Mouse (Mus musculus): ENCODE measurements around the gene B4galt4.

Gene B4galt4

DNA sequence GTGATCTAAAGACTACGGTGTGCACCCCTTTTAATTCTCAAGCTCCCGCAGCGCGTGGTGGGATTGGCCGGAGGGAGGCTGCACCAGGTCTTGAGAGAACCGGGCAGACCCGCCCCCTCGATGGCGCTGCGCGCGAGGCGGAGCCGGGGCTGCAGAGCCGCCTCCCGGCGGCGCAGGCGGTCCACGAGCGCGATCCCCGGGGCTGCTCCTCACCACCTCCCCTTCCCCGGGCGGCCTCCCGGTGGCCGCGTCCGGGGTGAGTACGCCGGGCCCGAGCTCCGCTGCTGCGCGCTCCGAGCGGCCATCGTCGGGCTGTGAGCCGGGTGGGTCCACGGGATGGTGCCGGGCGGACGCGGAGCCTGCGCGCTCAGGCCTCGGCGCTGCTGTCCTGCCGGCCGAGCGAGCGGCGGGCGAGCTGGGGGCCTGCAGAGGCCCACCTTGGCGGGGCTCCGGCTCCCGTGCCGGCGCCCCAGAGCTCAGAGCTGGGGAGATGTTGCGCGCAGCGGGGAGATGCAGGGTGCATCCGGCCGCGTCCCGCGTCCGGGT lies at the start of gene B4galt4:
Gene B4galt4, plus strand, starts transcription at position 152 of the 546 bp plus-strand sequence.
- DNase-seq: peak; percentile 91

DNA sequence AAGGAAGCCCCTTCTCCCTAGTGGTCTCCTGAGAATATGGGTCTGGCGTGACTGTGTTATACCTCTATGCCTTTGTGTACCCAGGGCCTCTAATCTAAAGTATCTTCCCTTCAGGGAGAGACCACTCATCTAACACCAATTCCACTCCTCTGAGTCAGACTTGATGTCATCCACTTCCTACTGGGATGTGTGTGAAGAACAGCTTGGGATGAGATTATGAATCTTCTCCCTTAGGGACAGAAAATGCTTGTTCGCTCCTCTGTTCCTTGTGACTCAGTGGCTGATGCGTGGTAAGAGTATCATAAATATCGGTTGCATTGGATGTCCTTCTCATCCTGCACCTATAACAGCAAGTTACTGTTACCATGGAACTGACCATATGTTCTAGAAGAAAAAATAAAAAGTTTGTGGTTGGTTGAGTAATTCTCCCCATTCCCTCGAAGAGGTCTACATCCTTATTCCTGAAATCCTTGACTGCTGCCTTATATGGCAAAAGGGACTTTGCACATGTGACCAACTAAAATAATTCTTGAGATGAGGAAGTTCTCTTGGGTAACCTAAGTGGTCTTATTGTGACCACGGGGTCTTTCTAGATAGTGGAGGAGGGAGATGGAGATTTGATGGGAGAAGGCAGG lies 47.0 kb upstream of the B4galt4 start:
- DNase-seq: no peak

DNA sequence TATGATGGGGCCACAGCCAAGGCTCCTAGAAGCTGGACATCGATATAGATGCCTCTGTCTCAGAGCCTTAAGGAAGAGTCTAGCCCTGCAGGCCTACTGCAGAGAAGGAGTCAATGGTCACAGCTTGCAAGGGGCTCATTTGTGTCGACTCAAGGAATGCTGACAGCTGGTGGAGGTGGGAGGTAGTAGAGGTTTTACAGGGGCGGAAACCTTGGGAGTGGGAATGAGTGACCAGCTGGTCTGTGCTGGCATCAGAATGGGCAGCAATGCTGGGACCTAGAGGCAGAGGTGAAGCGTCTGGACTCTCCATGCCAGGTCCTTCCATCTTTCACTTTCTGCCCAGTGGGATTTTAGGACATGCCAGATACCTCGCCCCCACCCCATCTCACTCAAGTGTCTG lies 46.5 kb upstream of the B4galt4 start:
- no peak for DNase-seq

DNA sequence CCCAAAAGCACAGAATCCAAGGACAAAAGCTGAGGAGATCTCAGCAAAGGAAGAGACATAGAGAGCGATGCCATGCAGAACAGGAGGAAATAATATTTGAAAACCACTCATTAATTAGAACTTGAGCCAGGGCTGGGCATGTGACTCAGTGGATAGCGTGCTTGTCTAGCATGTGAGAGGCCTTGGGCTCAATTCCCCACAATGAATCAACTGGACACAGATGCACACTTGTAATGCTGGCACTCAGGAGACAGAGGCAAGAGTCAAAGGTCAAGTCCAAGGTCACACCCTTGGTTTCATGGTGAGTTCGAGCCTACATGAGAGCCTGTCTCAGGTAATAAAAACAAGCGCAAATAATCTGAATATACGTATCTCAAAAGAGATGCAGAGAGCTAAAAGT lies 44.5 kb upstream of the B4galt4 start:
- DNase-seq: no peak

DNA sequence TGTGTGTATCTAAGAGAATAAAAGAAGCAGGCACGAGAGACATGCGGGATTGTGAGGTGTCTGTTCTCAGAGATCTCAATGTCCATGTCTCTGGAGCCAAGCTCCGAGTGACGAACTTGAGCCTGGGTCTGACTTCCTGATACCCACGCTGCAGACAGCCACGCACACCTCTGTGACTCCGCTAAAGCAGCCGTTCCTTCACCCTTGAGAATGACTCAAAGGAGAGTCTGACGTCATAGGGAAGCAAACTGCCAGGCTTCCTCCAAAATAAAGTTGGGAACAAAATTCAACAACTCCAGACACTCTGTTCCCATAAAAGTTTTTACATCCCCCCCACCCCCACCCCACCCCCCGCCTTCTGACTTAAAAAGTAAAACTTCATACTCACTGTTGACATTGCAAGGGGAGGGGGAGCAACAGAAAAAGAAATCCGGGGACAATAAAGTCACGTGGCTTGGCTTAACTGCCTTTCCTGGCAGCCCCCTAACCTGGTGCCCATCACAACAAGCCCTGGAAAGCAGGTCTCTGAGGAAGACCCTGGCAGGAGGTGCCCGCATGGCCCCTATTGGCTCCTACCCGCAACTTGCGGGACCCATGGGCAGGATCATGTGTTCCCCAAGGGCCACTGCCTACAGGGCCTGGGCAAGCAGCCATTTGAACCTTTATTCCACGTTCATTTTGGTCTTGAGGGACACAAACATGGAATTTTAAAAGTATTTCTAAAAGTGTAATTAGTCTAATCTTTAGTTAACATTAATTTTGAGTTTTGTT lies 41.5 kb upstream of the B4galt4 start:
- DNase-seq: no peak

DNA sequence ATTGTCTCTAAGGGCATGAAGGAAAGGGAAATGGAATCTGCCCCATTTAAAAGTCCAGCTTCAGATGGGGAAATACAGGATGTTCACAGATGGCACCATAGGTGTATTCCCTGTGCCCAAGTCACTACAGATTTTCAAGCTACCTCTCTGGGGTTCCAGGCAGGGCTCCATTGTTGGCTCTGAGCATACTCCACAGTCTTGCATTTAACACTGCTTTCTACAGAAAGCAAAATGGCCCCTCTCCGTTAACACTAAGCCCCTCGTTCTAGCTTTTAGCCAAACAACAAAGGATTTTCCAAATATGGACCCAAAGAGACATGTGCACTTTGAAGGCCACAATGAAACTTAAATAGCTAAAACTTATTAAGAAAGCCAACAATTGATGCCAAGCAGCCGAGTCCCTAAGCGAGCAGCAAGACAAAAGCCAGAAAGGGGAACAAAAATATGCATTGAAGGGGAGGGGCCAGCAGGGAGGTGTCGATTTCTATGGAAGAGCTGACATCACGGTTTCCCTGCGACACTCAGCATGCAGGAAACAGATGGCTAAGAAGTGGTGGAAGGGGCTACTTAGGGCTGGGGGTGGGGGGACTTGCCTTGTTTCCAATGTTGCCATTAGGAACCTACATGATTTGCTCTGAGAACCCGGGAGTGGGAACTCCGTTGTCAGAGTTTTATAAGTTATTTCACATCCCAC lies 40.4 kb upstream of the B4galt4 start:
- no peak for DNase-seq

DNA sequence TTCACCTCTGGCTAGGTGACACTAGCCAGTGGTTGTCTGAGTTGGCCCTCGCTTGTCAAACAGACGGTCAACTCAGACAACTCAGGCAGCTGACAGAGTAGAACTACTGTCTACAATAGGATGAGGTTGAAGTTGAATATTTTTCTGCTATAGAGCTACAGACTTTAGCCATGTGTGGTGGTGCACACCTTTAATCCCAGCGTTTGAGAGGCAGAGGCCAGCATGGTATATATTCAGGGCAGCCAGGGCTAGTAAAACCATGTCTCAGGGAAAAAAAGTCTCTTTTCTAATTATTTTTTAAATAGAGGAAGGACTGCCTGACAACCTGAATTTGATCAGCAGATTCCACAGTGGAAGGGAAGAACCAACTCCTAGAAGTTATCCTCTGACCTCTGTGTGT lies 39.7 kb upstream of the B4galt4 start:
- no peak for DNase-seq

DNA sequence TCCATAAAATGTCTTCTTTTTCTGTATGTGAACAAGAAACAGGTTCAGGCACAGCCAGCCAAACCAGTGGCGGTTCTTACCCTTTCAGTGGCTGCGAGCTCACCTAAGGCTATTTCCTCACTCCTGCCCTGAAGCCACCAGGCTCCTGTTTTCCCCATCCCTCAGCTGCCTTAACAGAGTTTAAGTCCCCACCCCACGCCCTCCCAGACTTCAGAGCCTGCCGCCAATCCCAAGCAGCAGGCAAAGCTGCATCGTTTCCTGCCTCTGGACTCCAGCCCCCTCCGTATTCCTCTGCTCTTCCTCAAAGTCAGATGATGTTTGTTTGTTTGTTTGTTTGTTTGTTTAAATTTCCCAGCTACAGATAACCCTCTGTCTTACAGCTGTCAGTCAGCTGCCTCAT lies 38.6 kb upstream of the B4galt4 start:
- peak; percentile 34 for DNase-seq

DNA sequence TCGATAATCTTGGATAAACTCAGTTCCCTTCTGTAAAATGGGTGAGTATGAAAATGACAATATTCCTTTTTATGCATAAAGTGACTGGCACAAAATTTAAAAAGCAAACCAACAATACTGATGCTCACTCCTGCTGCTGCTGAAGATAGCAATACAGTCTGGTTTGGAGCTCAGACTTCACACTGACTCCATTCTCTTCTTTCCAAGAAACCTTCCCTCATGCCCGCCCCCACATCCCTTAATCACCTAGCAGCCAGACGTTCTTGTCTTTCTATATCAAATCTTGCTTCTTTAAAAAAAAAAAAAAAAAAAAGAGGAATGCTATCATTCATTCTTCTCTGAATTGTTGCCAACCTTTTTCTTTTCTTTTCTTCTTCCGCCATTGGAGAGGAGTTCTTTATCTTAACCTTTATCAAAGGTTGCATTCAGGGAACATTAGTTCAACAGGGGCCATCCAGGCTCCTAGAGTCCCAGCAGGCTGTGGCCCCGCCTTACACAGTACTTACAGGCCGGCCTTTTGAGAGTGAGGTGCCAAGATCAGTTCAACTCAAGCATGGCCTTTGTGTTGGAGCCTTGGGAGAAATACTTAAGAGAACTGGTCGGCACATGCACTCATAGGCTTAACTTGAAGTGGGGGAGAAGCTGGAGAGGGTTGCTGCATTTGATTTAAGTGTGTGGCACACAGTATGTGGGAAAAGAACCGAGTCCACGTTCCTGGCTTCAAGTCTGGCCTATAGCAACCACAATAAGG lies 36.4 kb upstream of the B4galt4 start:
- no peak for DNase-seq

DNA sequence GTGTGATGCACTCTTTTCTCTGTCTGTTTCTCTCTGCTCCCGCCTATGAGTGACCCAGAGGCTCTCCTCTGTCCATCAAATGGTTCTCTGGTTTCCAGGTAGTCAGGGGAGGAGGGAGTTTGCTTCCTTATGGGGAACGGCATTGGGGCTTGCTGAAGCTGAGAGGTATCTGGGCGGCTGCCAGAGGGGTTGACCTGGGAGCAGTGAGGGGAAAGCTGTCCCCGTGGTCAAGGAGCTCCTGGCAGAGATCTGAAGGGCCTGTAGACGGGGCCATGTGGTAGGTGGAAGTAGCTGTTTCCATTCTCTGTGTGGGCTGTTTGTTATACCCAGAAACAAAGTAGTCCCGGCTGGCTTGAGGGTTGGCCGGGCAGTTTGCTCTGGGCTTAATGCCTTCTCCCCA lies 35.3 kb upstream of the B4galt4 start:
- no peak for DNase-seq

DNA sequence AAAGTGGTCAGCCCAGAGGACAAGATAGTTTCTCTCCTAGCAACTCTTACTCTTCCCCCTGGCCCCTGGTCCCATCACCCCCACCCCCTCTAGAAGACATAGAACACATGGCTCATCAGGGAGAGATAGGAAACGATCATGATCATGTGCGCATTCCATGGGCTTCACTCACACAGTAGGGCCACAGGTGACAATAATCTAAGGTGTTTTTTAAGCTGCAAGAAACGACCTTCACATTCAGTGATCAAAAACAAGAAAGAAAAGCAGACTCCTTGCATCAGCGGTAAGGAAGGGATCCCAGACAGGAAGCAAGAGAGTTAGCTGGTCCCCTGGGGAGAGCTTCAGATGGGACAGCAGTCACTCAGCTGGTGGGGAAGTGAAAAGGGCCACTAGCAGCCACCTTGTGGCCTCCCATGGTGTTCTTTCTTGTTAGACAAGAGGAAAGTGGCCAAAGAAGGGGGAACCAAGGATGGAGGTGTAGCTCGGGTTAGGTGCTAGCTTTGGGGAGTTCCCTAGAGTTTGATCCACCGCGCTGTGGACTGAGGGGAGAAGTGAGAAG lies 33.0 kb upstream of the B4galt4 start:
- DNase-seq: no peak

DNA sequence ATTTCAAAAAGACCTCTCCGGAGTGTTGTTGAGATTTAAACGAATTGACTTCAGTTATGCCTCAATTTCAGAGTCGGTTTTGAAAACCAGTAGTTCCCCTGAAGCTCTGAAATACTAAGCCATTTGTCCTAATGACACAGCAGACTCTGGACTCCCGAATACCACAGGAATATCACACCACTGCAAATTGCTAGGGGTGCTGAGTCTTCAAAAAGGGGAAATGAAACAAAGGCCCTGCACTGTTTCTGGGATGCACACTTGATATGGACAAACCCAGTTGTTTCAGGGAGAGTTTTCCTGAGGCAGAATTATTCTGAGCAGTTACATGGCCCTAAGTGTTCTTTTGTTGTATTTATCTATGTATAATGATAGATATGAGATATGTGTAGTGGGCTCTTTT lies 30.8 kb upstream of the B4galt4 start:
- no peak for DNase-seq

DNA sequence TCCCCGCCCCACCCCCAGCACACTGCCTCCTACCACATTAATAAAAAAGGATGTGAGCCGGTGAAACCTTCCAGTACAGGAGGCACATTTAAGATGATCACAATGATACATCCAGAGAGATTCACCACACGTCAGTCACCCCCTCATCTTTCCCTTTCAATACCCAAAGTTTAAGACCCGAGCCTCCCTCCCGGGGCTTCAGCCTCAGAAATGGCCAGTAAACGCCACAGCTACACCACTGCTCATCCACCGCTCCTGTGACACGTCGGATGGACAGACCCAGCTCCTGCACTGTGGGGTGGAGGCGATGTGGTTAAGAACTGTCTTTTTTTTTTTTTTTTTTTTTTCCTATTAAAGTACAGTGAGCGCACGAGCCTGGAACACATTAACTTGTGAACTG lies 30.0 kb upstream of the B4galt4 start:
- DNase-seq: no peak

DNA sequence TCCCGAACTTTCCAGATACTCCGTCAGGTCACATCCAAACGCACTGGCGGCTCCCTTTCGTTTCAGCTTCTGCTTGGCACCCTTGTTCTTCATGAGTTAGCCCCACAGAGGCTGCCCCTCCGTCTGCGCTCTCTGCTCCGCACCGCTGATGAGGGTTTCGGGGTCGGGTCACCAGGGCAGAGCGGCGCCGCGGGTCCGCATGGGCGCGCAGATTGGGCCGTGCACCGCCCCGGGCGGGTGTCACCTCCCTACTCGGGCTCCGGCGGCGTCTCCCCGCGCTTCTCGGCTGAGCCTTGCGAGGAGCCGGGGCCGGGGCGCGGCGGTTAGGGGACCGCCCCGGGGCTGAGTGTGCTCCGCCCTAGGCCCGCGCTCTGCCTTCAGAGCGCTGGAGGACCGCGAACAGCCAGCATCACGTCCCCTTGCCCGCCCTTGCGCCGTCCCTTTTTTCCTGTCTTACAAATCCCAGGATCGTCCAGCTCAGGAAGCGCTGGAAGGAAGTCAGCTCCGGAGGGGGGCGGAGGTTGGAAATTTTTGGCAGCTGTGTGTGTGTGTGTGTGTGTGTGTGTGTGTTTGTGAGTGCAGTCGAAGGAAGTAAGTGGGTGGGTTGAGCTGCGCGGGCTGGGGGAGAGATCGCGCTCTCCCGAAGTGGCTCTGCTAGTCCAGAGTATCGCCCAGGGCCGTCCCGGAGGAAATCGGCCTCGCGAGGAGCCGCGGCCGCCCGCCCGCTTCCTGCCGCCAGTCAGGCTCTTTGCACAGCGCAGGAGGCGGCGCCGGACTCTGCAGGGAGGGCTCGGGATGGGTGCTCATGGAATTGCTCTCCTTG lies 29.3 kb upstream of the B4galt4 start, which contains the start of gene Arhgap31:
Gene Arhgap31, minus strand, starts transcription at position 694 of the 823 bp plus-strand sequence.
- peak; percentile 91 for DNase-seq

DNA sequence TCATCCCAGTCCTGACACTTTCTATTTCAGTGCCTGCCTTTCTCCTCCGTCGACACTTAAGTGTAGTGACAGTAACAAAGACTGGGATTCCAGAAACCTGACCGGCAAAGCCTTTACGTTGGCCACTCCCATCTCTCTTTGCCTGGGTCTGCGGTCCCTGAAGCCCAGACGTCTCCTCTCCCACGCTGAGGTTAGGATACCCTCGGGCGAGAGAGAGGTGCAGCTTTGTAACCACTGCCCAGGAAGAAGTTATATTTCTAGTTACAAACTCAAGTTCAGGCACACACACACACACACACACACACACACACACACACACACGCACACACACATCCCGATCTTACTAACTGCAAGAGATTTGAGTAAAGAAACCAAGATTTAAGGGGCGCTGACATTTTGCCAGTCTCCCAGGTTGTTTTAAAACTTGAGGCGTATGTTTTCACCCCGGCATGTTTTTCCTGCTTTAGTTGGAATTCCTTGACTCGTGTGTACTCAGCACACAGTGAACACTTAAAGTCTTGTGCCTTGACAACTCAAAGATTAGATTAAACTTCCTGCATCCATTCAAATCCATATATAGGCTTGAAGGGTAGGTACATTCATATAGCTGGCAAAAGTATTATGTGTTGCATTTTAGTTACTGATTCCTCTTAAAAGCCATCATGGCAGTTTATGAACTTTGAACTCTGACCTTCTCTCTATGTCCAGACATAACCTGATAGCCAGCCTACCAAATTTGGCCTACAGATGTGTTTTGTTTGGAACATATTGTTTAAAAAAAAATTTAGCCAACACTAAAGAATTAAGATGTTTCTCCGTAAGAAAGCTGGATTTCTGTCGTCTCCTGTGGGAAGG lies 28.4 kb upstream of the B4galt4 start:
- DNase-seq: peak; percentile 15

DNA sequence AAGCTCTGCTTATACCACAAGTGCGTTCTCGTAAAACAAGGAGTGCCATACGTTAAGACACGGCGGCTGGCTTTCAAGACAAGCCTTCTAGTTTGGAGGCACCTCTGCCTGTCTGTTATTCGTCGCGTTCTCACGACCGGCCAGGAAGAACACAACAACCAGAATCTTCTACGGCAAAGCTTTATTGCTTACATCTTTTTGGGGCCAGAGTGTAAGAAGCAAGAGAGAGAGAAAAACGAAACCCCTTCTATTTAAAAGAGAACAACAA lies 27.9 kb upstream of the B4galt4 start:
- peak; percentile 7 for DNase-seq

DNA sequence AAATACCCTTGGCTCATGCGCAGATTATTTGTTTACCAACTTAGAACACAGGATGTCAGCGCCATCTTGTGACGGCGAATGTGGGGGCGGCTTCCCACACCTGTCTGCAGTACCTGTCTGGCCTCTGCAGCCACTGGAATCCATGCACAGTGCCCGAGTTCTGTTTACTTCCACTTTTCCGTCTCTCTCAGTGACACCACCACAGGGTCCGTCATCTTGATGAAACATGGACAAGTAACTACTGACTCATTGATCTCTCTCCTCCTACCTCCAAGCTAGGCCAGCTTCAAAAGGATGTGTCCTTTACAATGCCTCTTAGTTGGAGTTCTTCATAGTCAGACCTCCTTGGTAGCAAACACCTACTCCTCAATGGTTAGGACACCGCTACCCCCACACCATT lies 20.7 kb upstream of the B4galt4 start:
- peak; percentile 2 for DNase-seq

DNA sequence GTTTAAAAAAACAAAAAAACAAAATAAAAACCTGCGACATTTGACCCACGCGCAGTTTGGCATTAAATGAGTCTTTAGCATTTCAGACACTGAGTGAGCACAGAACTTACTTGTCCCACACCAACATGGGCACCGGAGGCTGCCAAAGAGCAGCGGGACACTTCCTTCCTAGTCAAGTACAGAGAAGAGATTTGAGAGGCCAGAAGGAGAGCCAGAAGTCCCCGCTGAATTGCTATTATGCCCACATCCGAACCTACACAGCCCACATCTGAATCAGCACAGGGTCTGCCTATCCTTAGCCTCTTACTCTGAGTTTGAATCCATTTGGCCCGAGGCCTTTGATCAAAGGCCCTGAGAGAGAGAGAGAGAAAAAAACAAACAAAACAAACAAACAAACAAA lies 17.8 kb upstream of the B4galt4 start:
- peak; percentile 35 for DNase-seq

DNA sequence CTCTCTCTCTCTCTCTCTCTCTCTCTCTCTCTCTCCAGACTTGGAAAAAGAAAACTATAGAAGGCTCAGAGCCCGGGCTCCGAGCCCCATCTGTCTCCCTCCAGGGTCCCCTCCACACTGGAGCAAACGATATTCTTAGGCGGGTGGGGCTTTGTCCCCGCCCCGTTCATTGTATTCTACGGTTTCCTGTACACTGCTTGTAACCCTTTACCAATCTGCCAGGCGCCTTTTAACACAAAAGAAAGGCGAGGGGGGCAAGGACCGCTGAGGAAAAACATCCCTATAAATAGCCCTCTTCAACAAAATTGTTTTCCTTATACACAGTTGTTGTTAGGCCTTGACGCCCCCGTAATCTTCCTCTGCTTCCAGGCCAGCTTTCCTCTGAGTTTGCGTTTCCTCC lies 17.1 kb upstream of the B4galt4 start:
- peak; percentile 55 for DNase-seq

DNA sequence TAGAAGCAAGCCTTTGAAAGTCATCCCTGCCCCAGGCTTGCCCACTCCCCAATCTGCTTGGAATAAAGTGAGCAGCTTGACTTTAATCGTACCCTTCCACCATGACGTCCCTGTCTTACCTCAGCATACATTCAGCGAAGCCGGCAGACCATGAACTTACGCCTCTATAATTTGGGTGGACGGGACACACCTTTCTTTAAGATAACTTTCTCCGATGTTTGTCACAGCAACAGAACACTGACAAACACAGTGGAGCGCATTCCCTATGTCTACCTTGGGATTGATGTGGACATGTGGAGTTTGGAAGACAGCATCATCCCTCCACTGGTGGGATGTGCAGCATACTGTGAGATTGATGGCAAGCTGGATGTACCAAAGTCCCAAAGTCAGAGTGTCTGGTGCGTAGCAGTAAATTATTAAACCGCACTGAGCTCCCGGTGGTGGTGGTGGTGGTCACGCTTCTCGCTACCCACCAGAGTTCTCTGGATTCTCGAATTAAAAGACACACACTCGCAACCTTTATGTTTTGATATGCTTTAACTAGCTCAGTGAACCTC lies 13.4 kb upstream of the B4galt4 start:
- DNase-seq: no peak

DNA sequence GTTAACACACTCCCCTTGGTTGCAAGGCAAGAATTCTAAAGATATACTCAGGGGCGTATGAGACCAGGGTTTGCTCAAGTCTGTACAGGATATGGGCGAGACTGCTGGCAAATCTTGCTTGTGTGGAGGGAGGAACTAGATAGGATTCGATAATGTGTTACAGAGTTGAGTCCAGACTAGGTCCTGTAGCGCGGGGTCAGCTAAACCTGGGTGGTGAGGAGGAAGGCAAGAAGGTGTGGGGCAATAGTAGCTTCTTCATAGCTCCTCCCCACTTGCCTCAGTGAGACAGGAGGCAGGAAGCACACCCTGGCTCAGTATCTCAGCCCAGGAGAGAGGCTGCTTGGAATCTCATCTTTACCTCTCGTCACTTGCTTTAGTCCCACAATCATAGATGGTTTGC lies 12.9 kb upstream of the B4galt4 start:
- DNase-seq: no peak
